Mouse (Mus musculus) lung, embryonic 14.5 days (tissue): ENCODE data around the gene Sdf4. TPM values are rescaled to one million over a fixed set of nuclear protein-coding genes. Genes with fewer than 3 reads are reported as not detected.

Experiments used
- ATAC-seq: fragments of 200-750 bp; cut with Nextera tagmentation; 2 replicates; pipeline ENCODE4 v1.8.0; 2017; ENCODE audit warnings: mild to moderate bottlenecking, moderate TSS enrichment, moderate library complexity; ENCODE audit not compliant: insufficient read depth
- DNase-seq: peaks from one replicate; pipeline ENCODE4 v3.0.0-alpha.2; 2015
- H3K27ac ChIP-seq: fragments of 300-500 bp; sonication (generic); 2 replicates; pipeline ENCODE4 v1.5.1; 2014; ENCODE audit warnings: low read depth, mild to moderate bottlenecking, moderate library complexity
- H3K27me3 ChIP-seq: fragments of 300-500 bp; sonication (generic); 2 replicates; pipeline ENCODE4 v1.6.1; 2014; ENCODE audit warnings: low read length, control low read depth; ENCODE audit not compliant: insufficient read depth
- H3K36me3 ChIP-seq: fragments of 300-500 bp; sonication (generic); 2 replicates; pipeline ENCODE4 v1.6.1; 2014; ENCODE audit warnings: control low read depth; ENCODE audit not compliant: insufficient read depth
- H3K4me1 ChIP-seq: fragments of 300-500 bp; sonication (generic); 2 replicates; pipeline ENCODE4 v1.6.1; 2014; ENCODE audit warnings: antibody characterized with exemption, control low read depth; ENCODE audit not compliant: insufficient read depth
- H3K4me2 ChIP-seq: fragments of 300-500 bp; sonication (generic); 2 replicates; pipeline ENCODE4 v1.6.1; 2014; ENCODE audit warnings: mild to moderate bottlenecking
- H3K4me3 ChIP-seq: fragments of 300-500 bp; sonication (generic); 2 replicates; pipeline ENCODE4 v1.5.1; 2014; ENCODE audit warnings: low read depth, low read length
- H3K9ac ChIP-seq: fragments of 300-500 bp; sonication (generic); 2 replicates; pipeline ENCODE4 v1.6.1; 2014
- H3K9me3 ChIP-seq: fragments of 300-500 bp; sonication (generic); 2 replicates; pipeline ENCODE4 v1.6.1; 2016; ENCODE audit warnings: low read depth, low read length, control low read depth
- CTCF ChIP-seq: IDR thresholded peaks from 2 replicates; pipeline ENCODE4 v1.5.1; 2016; ENCODE audit warnings: antibody characterized with exemption, low read depth
- WGBS: fragments of 180-500 bp; shearing (Covaris S2); extraction: QIAGEN DNeasy Blood & Tissue Kit; methylation state at CpG from one replicate; pipeline ENCODE4 v1.1.7; 2014; 5-methylcytosine and 5-hydroxymethylcytosine counted together
- polyA plus RNA-seq: library from polyadenylated mRNA; unstranded; fragments of >200 nt; fragmentation: Nextera tagmentation; extraction: Ambion mirVana; gene quantifications from 2 replicates; pipeline ENCODE4 v1.2.1, GENCODE M21; 2014

Sdf4 gene
- polyA plus RNA-seq, 1 experiment from 2014 or later, result 152 TPM

GRCm38 (mm10) chr4:156008369-156008768, 15.7 kb downstream of the Sdf4 start:
- no peak for DNase-seq
- Histone ChIP-seq H3K4me3 (no peak overlapping the region), H3K27ac (no peak overlapping the region), H3K36me3 (peaks cover 94% of the 10 kb centered on the region), H3K4me2 (no peak overlapping the region), H3K4me1 (no peaks in the 10 kb centered on the region), H3K9ac (no peak overlapping the region), H3K27me3 (no peaks in the 10 kb centered on the region), H3K9me3 (no peaks in the 10 kb centered on the region)
- 87% methylated on average over 4 of the region's 4 CpGs for WGBS
- no peak for TF ChIP-seq CTCF
- no peak for ATAC-seq

DNA sequence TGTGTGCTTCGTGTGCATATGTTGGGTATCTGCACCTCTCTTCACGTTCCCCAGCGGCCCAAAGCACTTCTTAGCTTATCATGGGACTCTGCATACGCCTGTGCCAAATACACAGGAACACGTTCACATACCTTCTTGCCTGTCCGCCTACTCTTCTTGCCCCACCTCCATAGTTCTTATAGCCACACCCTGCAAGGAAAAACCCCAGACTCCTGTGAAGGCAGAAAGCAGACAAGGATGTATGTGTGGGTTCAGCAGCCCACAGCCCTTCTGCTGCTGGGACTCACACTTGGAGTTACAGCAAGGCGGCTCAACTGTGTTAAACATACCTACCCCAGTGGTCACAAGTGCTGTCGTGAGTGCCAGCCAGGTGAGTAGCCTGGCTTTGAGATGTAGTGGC, 21.0 kb downstream of the Sdf4 start, which contains the start of gene Tnfrsf4:
Tnfrsf4 (plus strand) TSS at position 207 of the 400 bp plus-strand sequence.
- Histone ChIP-seq H3K4me1 (no peaks in the 10 kb centered on the region), H3K4me3 (no peak within 1 kb of the TSS), H3K4me2 (no peak within 1 kb of the TSS), H3K9me3 (no peaks in the 10 kb centered on the region), H3K36me3 (peaks cover 63% of the 10 kb centered on the region), H3K27me3 (no peaks in the 10 kb centered on the region), H3K9ac (no peak within 1 kb of the TSS), H3K27ac (no peak within 1 kb of the TSS)
- no peak for ATAC-seq
- 78% methylated on average over 8 of the region's 8 CpGs for WGBS
- no peak for TF ChIP-seq CTCF
- DNase-seq, result no peak

DNA sequence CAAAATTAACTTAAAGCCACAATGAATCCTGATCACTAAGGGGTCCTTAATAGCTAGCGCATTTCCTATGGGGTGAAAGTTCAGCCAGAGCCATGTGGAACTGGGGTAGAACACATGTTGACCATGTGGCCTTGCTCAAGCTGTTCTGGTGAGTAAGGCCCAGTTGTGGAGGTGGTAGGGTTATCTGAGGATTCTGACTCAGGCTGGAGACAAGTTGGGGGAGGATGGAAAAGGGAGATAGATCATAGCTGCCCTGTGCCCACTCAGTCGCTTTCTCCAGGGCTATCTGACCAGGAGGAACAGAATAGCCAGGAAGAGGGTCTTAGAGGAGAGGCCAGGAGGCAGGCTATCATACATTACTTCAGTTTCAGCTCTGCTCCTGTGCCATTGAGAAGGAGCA, 21.8 kb downstream of the Sdf4 start:
- WGBS, result 83% methylated on average over 2 of the region's 2 CpGs
- DNase-seq, result no peak

DNA sequence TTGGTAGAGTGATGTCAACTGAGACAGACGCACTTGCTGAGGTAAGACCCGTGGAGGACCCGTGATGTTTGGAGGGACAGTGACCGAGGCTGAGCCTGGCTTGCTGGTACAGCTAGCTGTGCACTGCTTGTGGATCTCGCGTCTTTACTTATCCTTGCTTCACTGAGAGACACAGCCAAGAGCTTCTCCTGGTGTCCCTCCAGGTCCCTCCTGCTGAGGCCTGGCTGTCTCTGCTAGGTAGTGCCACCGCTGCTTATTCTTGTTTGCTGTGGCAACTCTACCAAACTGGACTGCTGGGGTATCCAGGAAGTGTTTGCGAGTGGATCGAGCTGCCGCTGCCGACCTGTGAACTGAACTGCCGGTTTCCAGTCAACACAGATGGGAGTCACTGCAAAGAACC, 27.1 kb downstream of the Sdf4 start:
- H3K4me1 ChIP-seq, result no peaks in the 10 kb centered on the region
- no peak for DNase-seq
- peaks cover 14% of the 10 kb centered on the region for H3K36me3 ChIP-seq
- no peak overlapping the region for H3K27ac ChIP-seq
- ATAC-seq, result no peak
- WGBS, result 84% methylated on average over 12 of the region's 12 CpGs
- no peak overlapping the region for H3K4me3 ChIP-seq
- TF ChIP-seq CTCF, result no peak
- no peaks in the 10 kb centered on the region for H3K9me3 ChIP-seq
- H3K27me3 ChIP-seq, result no peaks in the 10 kb centered on the region
- no peak overlapping the region for H3K4me2 ChIP-seq
- H3K9ac ChIP-seq, result no peak overlapping the region

More for the DNA sequence above, 21.8 kb downstream of the Sdf4 start:
- Histone ChIP-seq H3K27ac (no peak overlapping the region), H3K27me3 (no peaks in the 10 kb centered on the region), H3K4me2 (no peak overlapping the region), H3K4me3 (no peak overlapping the region), H3K9me3 (no peaks in the 10 kb centered on the region), H3K4me1 (no peaks in the 10 kb centered on the region), H3K36me3 (peaks cover 55% of the 10 kb centered on the region), H3K9ac (no peak overlapping the region)
- no peak for ATAC-seq
- TF ChIP-seq CTCF, result no peak

- DNase-seq, result no peak
- no peaks in the 10 kb centered on the region for H3K27me3 ChIP-seq
- no peak for ATAC-seq
- no peak overlapping the region for H3K4me2 ChIP-seq
- H3K27ac ChIP-seq, result no peak overlapping the region
- TF ChIP-seq CTCF, result no peak
- no peaks in the 10 kb centered on the region; the same call in 1 of the 2 replicates for H3K4me1 ChIP-seq
- H3K36me3 ChIP-seq, result peaks cover 4% of the 10 kb centered on the region
- 51% methylated on average over 3 of the region's 3 CpGs for WGBS
- H3K4me3 ChIP-seq, result no peak overlapping the region
- H3K9me3 ChIP-seq, result no peaks in the 10 kb centered on the region
- H3K9ac ChIP-seq, result no peak overlapping the region
Observed at GRCm38 (mm10) chr4:156021381-156021780, 28.7 kb downstream of the Sdf4 start.

DNA sequence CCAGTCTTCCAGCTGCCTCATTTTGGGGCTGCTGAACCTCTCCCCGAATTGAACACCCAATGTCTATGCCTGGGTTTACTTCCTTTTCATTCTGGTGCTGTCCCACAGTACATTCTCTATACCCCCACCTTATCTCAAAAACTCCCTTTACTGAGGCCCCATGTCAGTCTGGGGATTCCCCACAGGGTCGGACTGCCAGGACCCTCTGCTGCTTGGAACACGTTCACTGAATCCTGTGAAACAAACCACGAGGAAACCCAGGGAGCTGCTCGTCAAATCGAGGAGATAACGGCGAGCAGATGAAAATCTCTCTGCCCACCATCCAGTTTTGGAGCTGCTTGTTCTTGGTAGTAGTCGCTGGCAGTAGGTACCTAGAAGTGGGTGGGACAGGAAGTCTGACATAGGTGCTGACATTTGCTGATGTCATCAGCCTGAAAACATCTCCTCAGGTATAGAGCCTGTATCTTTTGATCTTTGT, 29.3 kb downstream of the Sdf4 start:
- Histone ChIP-seq H3K4me3 (no peak overlapping the region), H3K9me3 (no peaks in the 10 kb centered on the region), H3K4me2 (no peak overlapping the region), H3K4me1 (no peaks in the 10 kb centered on the region; the same call in 1 of the 2 replicates), H3K27ac (no peak overlapping the region), H3K9ac (no peak overlapping the region), H3K27me3 (no peaks in the 10 kb centered on the region), H3K36me3 (no peaks in the 10 kb centered on the region)
- TF ChIP-seq CTCF, result no peak
- no peak for ATAC-seq
- 41% methylated on average over 9 of the region's 9 CpGs for WGBS
- DNase-seq, result no peak

GRCm38 (mm10) chr4:156023520-156023919, 30.8 kb downstream of the Sdf4 start:
- no peak overlapping the region for H3K4me3 ChIP-seq
- no peaks in the 10 kb centered on the region for H3K27me3 ChIP-seq
- H3K9me3 ChIP-seq, result no peaks in the 10 kb centered on the region
- H3K4me1 ChIP-seq, result no peaks in the 10 kb centered on the region; the same call in 1 of the 2 replicates
- H3K36me3 ChIP-seq, result 0 out of 2 replicates have a peak, but pooled peaks cover 2% of the 10 kb centered on the region
- no peak overlapping the region for H3K27ac ChIP-seq
- 74% methylated on average over 9 of the region's 9 CpGs for WGBS
- no peak overlapping the region for H3K4me2 ChIP-seq
- ATAC-seq (no peak), DNase-seq (no peak)
- no peak overlapping the region for H3K9ac ChIP-seq
- TF ChIP-seq CTCF, result no peak
